Mouse (Mus musculus) heart, embryonic 16.5 days (tissue): ENCODE results near the gene Mttp. TPM values are rescaled to one million over a fixed set of nuclear protein-coding genes. Genes with fewer than 3 reads are reported as not detected.

Experiments
- ATAC-seq: fragments of 200-750 bp; cut with Nextera tagmentation; replicated peaks from 2 replicates; pipeline ENCODE4 v1.8.0; 2017; ENCODE audit warnings: moderate number of reproducible peaks; ENCODE audit not compliant: insufficient read depth, low FRiP score; ENCODE audit errors: extremely low read depth
- H3K27ac ChIP-seq: fragments of 300-500 bp; sonication (generic); 2 replicates; pipeline ENCODE4 v1.5.1; 2014; ENCODE audit warnings: mild to moderate bottlenecking, low read length, control low read depth, moderate library complexity
- H3K27me3 ChIP-seq: fragments of 300-500 bp; sonication (generic); 2 replicates; pipeline ENCODE4 v1.6.1; 2014; ENCODE audit warnings: low read length, mixed read lengths; ENCODE audit not compliant: control insufficient read depth, insufficient read depth
- H3K36me3 ChIP-seq: fragments of 300-500 bp; sonication (generic); 2 replicates; pipeline ENCODE4 v1.6.1; 2014; ENCODE audit not compliant: control insufficient read depth, insufficient read depth
- H3K4me1 ChIP-seq: fragments of 300-500 bp; sonication (generic); 2 replicates; pipeline ENCODE4 v1.6.1; 2014; ENCODE audit warnings: low read length, mixed read lengths; ENCODE audit not compliant: control insufficient read depth, insufficient read depth
- H3K4me2 ChIP-seq: fragments of 300-500 bp; sonication (generic); 2 replicates; pipeline ENCODE4 v1.6.1; 2014; ENCODE audit warnings: low read depth, mild to moderate bottlenecking, control low read depth, low read length
- H3K4me3 ChIP-seq: fragments of 300-500 bp; sonication (generic); 2 replicates; pipeline ENCODE4 v1.5.1; 2014; ENCODE audit warnings: mild to moderate bottlenecking, control low read depth, low read length
- H3K9ac ChIP-seq: fragments of 300-500 bp; sonication (generic); 2 replicates; pipeline ENCODE4 v1.6.1; 2014; ENCODE audit warnings: low read length, control low read depth
- H3K9me3 ChIP-seq: fragments of 300-500 bp; sonication (generic); replicated peaks from 2 replicates; pipeline ENCODE4 v1.6.1; 2016; ENCODE audit warnings: low read length; ENCODE audit not compliant: control insufficient read depth
- WGBS: fragments of 180-500 bp; shearing (Covaris S2); extraction: QIAGEN DNeasy Blood & Tissue Kit; methylation state at CpG from one replicate; pipeline ENCODE4 v1.1.7; 2014; 5-methylcytosine and 5-hydroxymethylcytosine counted together
- polyA plus RNA-seq: library from polyadenylated mRNA; unstranded; fragments of >200 nt; fragmentation: Nextera tagmentation; extraction: Ambion mirVana; gene quantifications from 2 replicates; pipeline ENCODE4 v1.2.1, GENCODE M21; 2015

Mttp gene
- polyA plus RNA-seq, 1 experiment from 2014 or later, result 7.9 TPM

DNA sequence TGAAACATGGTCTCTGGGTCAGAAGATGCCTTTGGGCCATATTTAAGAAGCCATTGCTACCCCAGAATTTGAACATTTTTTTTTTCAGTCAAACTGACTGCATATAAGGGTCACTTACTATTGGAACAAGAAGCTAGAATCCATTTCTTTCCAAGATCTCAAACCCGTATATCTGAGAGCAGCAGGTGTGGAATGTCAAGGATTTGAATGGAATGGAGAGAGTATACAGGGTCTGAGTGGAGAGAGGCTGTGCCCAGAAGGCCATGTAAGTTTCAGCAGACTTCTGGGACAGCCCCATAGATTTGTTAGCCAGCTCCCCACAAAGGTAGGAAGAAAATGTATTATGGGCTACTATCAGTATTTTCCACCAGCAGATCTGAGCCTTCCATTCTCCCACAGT, 66.1 kb downstream of the Mttp start:
- H3K9ac ChIP-seq, result no peak overlapping the region
- no peak overlapping the region for H3K4me3 ChIP-seq
- peaks cover 21% of the 10 kb centered on the region for H3K4me1 ChIP-seq
- no peaks in the 10 kb centered on the region for H3K27me3 ChIP-seq
- WGBS, result 23% methylated on average over 1 of the region's 1 CpGs
- no peak for ATAC-seq
- no peaks in the 10 kb centered on the region for H3K9me3 ChIP-seq
- H3K27ac ChIP-seq, result peak overlapping the region; percentile 19; the same call in 1 of the 2 replicates
- H3K36me3 ChIP-seq, result peaks cover 13% of the 10 kb centered on the region
- no peak overlapping the region for H3K4me2 ChIP-seq

DNA sequence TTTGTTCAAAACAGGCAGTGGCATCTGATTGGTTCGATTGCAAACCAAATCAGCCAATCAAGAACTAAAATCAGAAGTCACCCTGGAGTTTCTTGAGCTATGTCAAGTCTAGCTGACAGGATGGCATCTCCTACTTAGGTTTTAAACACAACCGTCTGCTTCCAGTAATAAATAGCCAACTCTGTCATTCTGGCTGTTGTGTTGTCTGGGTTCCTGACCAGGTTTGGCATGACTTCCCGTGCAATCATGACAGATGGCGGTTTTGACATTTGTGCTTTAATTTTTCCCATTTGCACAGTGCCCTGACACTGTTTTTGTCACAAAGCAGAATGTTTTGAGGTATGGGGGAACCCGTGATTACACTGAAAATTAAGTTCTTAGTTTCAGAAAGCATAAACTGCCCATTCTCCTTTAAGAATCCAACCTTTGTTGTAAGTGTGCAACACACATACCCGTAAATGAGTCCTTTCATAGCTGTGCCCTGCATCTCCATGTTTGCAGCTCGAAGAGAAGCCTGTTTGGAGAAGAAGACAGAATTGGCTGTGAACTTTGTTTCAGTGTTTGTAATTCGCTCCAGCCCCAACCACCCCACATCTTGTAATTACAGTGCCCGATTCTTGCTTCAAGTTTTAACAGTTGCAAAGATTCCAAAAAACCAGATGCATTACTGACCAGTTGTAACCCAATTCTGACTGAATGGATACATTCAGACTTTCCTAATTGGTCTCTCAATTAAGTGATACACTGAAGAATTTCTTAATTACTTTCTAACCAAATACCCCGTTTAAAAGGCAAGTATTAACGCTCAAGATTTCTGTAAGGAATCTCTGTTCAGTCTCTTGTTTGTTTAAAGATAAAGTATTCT, 67.1 kb downstream of the Mttp start:
- no peaks in the 10 kb centered on the region for H3K9me3 ChIP-seq
- peaks cover 13% of the 10 kb centered on the region for H3K36me3 ChIP-seq
- H3K27me3 ChIP-seq, result no peaks in the 10 kb centered on the region
- 73% methylated on average over 11 of the region's 11 CpGs for WGBS
- no peak overlapping the region for H3K27ac ChIP-seq
- no peak for ATAC-seq
- H3K4me3 ChIP-seq, result no peak overlapping the region
- H3K4me2 ChIP-seq, result no peak overlapping the region
- H3K4me1 ChIP-seq, result peaks cover 23% of the 10 kb centered on the region
- H3K9ac ChIP-seq, result no peak overlapping the region

DNA sequence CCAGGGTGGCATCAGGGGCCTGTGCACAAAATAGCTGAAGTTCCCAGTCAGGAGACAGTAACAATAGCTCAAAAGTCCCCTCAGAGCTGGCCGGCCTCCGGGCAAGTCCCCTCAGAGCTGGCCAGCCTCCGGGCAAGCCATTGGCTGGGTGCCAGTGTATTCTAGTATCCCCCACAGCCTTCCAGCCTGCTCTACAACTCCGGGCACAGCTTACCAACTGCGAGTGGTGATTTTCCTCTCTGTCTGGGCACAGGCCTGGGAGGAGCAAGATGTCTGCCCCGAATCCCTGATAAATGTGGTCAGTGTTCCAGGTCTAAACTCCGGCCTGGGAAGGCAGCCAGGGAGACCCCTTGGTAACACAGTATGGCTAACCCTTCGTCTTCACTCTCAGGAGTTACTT, 69.6 kb downstream of the Mttp start:
- WGBS, result 24% methylated on average over 8 of the region's 8 CpGs
- Histone ChIP-seq H3K9me3 (no peaks in the 10 kb centered on the region), H3K27ac (peak overlapping the region; percentile 83), H3K4me1 (peaks cover 25% of the 10 kb centered on the region), H3K36me3 (peaks cover 13% of the 10 kb centered on the region), H3K4me3 (peak overlapping the region; percentile 30), H3K27me3 (no peaks in the 10 kb centered on the region), H3K4me2 (peak overlapping the region; percentile 52), H3K9ac (peak overlapping the region; percentile 59)
- ATAC-seq, result peak; percentile 69

DNA sequence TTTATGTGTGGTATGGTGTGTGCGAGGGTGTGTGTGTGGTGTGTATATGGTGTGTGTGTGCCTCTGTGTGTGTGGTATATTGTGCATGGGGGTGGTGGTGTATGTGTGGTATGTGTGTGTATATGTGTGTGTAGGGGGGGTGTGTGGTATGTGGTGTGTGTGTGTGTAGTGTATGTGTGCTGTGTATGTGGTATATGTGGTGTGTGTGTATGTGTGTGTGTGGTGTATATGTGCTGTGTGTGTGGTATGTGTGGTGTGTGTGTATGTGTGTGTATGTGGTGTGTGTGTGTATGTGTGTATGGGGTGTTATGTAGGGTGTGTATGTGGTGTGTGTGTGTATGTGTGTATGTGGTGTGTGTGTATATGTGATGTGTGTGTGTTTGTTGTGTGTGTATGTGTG, 70.6 kb downstream of the Mttp start:
- WGBS, result 96% methylated on average over 1 of the region's 1 CpGs
- H3K4me2 ChIP-seq, result peak overlapping the region; percentile 71
- H3K27ac ChIP-seq, result no peak overlapping the region
- H3K9ac ChIP-seq, result no peak overlapping the region
- no peaks in the 10 kb centered on the region for H3K27me3 ChIP-seq
- H3K36me3 ChIP-seq, result peaks cover 10% of the 10 kb centered on the region
- H3K9me3 ChIP-seq, result no peaks in the 10 kb centered on the region
- H3K4me3 ChIP-seq, result no peak overlapping the region; the same call in 1 of the 2 replicates
- no peak for ATAC-seq
- peaks cover 25% of the 10 kb centered on the region for H3K4me1 ChIP-seq

DNA sequence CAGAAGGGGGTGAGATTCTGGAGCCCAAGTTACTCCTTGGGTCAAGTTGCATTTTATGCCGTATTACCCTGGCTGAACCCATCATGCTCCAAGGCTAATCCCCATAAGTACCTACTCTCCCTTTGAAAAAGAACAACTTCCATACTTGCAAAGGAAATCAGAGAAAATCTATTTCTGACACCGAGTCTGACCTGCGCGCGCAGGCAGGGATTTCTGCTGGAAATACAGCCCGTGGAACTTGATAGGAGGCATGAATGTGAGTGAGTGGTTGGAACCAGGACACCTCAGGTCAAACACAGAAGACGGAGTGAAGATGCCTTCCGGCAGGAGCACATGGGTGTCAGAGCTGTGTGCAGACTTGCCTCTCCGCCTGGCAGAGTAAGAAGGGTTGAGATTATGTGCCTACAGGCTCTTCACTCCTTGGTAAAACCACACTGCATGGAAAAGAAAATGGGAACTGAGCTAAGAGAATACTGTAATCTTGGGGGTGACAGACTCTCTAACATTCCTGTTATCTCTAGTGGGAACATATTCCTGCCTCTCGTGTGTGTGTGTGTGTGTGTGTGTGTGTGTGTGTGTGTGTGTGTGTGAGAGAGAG, 73.2 kb downstream of the Mttp start:
- Histone ChIP-seq H3K9ac (peak overlapping the region; percentile 86), H3K36me3 (no peaks in the 10 kb centered on the region), H3K4me1 (peaks cover 24% of the 10 kb centered on the region), H3K27me3 (no peaks in the 10 kb centered on the region), H3K4me3 (peak overlapping the region; percentile 54), H3K27ac (peak overlapping the region; percentile 66), H3K9me3 (no peaks in the 10 kb centered on the region), H3K4me2 (peak overlapping the region; percentile 71)
- no peak for ATAC-seq
- WGBS, result 48% methylated on average over 10 of the region's 10 CpGs

DNA sequence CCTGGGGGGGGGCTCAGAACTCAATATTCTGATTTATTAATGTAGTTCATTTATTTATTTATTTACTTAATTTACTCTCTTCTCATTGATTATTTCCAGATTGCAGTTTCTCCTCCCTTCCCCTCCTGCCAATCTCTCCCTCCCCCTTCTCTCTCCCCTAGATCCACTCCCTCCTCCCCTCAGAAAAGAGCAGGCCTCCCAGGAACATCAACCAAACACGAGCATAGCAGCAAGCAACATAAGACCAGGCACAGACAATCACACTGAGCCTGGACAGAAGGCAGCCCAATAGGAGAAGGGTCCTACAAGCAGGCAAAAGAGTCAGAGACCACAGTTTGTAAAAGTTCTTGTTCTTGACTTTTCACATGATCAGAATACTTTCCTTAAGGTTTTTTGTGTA, 73.8 kb downstream of the Mttp start:
- peak overlapping the region; percentile 71 for H3K4me2 ChIP-seq
- WGBS, result 26% methylated on average over 1 of the region's 1 CpGs
- no peaks in the 10 kb centered on the region for H3K36me3 ChIP-seq
- ATAC-seq, result no peak
- peak overlapping the region; percentile 66 for H3K27ac ChIP-seq
- H3K27me3 ChIP-seq, result no peaks in the 10 kb centered on the region
- peak overlapping the region; percentile 86 for H3K9ac ChIP-seq
- H3K4me3 ChIP-seq, result peak overlapping the region; percentile 54
- no peaks in the 10 kb centered on the region for H3K9me3 ChIP-seq
- H3K4me1 ChIP-seq, result peaks cover 24% of the 10 kb centered on the region

DNA sequence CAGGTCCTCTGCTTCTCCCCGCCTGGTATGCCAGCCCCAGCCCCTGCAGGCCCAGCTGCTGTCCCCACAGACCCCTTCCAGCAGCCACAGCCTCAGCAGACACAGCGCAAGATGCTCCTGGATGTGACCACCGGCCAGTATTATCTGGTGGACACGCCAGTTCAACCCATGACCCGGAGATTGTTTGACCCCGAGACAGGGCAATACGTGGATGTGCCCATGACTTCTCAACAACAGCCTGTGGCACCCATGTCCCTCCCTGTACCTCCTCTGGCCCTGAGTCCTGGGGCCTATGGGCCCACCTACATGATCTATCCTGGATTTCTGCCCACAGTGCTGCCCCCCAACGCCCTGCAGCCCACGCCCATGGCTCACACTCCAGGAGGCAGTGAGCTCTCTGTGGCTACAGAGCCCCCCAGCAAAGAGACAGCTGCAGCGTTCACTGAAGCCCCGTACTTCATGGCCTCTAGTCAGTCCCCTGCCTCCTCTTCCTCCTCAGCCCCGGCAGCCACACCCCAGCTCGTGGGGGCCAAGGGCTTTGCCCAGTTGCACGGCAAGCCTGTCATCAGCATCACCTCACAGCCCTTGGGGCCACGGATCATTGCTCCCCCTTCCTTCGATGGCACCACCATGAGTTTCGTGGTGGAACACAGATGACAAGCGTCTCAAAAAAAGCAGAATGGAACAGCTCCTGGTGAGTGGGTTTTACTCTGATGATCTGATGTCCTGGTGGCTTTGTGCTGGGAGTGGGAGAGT, 74.8 kb downstream of the Mttp start:
- Histone ChIP-seq H3K9me3 (no peaks in the 10 kb centered on the region), H3K36me3 (no peaks in the 10 kb centered on the region), H3K27ac (peak overlapping the region; percentile 98), H3K27me3 (no peaks in the 10 kb centered on the region), H3K4me1 (peaks cover 18% of the 10 kb centered on the region), H3K4me2 (peak overlapping the region; percentile 71), H3K4me3 (peak overlapping the region; percentile 54), H3K9ac (peak overlapping the region; percentile 86)
- WGBS, result 43% methylated on average over 18 of the region's 18 CpGs
- no peak for ATAC-seq

DNA sequence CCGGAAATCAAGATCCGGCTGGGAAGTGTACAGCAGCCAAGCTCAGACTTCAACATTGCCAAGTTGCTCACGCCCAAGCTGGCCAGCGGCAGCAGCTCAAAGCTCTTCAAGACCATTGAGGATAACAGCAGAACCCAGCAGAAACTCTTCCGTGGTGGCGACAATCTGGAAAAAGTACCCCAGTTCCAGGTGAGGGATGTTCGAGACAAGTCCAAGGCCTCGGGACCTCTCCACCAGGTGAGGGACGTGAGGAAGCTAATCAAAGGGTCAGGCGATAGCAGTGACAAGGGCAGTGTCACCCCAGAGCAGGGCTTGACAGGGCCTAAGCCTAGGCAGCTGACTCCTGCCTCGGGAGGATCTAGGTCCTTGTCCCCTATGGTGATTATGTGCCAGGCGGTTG, 76.7 kb downstream of the Mttp start:
- H3K9me3 ChIP-seq, result no peaks in the 10 kb centered on the region
- H3K4me1 ChIP-seq, result peaks cover 23% of the 10 kb centered on the region
- ATAC-seq, result no peak
- H3K27me3 ChIP-seq, result no peaks in the 10 kb centered on the region
- H3K4me2 ChIP-seq, result peak overlapping the region; percentile 71
- H3K9ac ChIP-seq, result peak overlapping the region; percentile 86
- H3K4me3 ChIP-seq, result peak overlapping the region; percentile 54
- H3K27ac ChIP-seq, result peak overlapping the region; percentile 98
- 74% methylated on average over 12 of the region's 12 CpGs for WGBS
- no peaks in the 10 kb centered on the region for H3K36me3 ChIP-seq
